Mouse (Mus musculus): ENCODE data around the gene Bcas3. TPM values are rescaled to one million over a fixed set of nuclear protein-coding genes. Genes with fewer than 3 reads are reported as not detected.

The Bcas3 gene
- total RNA-seq (2023) = 10 to 100 TPM; 42.9 to 45.4 TPM

GRCm38 (mm10) chr11:85352539-85353380, at the start of gene Bcas3:
Gene Bcas3 (plus strand): TSS chr11:85353167.

GRCm38 (mm10) chr11:85310713-85311574, 42.0 kb upstream of the Bcas3 start, which contains the start of gene Ppm1d:
Gene Ppm1d (plus strand): TSS chr11:85311244.

GRCm38 (mm10) chr11:85832231-85832924, 479.4 kb downstream of the Bcas3 start, which contains the start of gene Tbx2:
Gene Tbx2 (plus strand): TSS chr11:85832551.

GRCm38 (mm10) chr11:85850233-85850632, 497.3 kb downstream of the Bcas3 start, which contains the start of gene Gm11444:
Gene Gm11444 (minus strand): TSS chr11:85850333.

Other genes with a start within 250 kb of the Bcas3 start
- 10 to 100 TPM; 30.5 to 32.1 TPM for gene Usp32, start 213.0 kb upstream of the Bcas3 start, total RNA-seq (2023)
- gene 1700125H20Rik, start 182.8 kb upstream of the Bcas3 start, total RNA-seq (2023) = not detected
- 10 to 100 TPM; 25.1 to 25.2 TPM for gene Appbp2, start 118.0 kb upstream of the Bcas3 start, total RNA-seq (2023)
- gene Ppm1d, start 41.9 kb upstream of the Bcas3 start, total RNA-seq (2023) = 10 to 100 TPM; 35.7 to 40.8 TPM